Mouse (Mus musculus): Measurements from ENCODE around the gene Mettl11b. TPM values are rescaled to one million over a fixed set of nuclear protein-coding genes. Genes with fewer than 3 reads are reported as not detected.
"Not testable (repeated sequence)": the region's sequence is repeated elsewhere in the genome, so short reads cannot be mapped to it uniquely, and the experiment has no call there.

The Mettl11b gene
- polyA plus RNA-seq (2015; fragmentation: Nextera tagmentation; extraction: Ambion mirVana) = 0.14 TPM in 1 of 2 replicates, not detected in the other

DNA sequence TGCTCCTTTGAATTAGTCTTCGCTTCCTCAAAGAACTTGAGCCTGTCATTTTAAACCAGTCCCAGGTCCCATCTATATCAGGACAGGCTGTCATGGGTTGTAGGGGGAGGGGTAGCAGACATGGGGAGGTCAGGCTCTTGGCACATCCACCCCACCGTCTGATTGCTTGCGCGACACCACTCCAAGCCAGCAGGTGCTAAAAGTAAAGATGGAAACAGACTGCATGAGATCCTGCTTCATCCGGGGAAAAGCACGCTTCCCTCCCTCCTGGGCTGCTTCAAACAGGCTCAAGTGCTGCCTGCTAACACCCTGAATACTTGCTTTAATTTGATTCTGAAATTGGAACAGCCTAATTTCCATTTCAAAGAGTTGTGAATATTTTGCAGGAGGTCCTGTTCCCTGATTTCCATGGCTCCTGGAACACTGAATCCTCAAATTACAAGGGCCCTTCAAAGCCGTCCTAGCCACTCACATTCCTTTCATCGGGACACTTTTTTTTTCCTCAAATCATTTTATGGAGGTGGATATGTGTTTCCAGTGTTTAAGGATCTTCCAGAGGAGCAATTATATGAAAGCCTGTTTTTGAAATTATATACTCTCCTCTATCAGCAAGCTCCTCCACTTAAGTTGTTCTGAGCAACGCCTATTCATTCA is at the start of gene Mettl11b:
Gene Mettl11b, minus strand, starts transcription at position 127 of the 654 bp plus-strand sequence.
- no peak within 1 kb of the TSS for H3K9ac ChIP-seq
- no peaks in the 10 kb centered on the region for H3K9me3 ChIP-seq
- no peaks in the 10 kb centered on the region for H3K36me3 ChIP-seq
- ATAC-seq (ENCODE audit: low FRiP score, low read depth) = 0 out of 2 replicates have a peak, but pooled peaks have one; percentile 48
- H3K27ac ChIP-seq (replicated peaks) = no peak within 1 kb of the TSS
- H3K4me2 ChIP-seq = peak within 1 kb of the TSS; percentile 17
- H3K4me3 ChIP-seq = no peak within 1 kb of the TSS
- no peaks in the 10 kb centered on the region for H3K4me1 ChIP-seq (replicated peaks)
- H3K27me3 ChIP-seq = no peaks in the 10 kb centered on the region
- WGBS = 39% methylated on average over 9 of the region's 9 CpGs

- no peaks in the 10 kb centered on the region for H3K36me3 ChIP-seq
- no peak overlapping the region for H3K4me2 ChIP-seq
- H3K4me3 ChIP-seq = no peak overlapping the region
- ATAC-seq (ENCODE audit: low FRiP score, low read depth) = no peak
- H3K9ac ChIP-seq = no peak overlapping the region
- 92% methylated on average over 10 of the region's 10 CpGs for WGBS
- H3K27ac ChIP-seq (replicated peaks) = no peak overlapping the region
- H3K27me3 ChIP-seq = no peaks in the 10 kb centered on the region
- H3K4me1 ChIP-seq (replicated peaks) = no peaks in the 10 kb centered on the region
- no peaks in the 10 kb centered on the region for H3K9me3 ChIP-seq
Observed at GRCm38 (mm10) chr1:163757462-163758207, 32.6 kb upstream of the Mettl11b start.

DNA sequence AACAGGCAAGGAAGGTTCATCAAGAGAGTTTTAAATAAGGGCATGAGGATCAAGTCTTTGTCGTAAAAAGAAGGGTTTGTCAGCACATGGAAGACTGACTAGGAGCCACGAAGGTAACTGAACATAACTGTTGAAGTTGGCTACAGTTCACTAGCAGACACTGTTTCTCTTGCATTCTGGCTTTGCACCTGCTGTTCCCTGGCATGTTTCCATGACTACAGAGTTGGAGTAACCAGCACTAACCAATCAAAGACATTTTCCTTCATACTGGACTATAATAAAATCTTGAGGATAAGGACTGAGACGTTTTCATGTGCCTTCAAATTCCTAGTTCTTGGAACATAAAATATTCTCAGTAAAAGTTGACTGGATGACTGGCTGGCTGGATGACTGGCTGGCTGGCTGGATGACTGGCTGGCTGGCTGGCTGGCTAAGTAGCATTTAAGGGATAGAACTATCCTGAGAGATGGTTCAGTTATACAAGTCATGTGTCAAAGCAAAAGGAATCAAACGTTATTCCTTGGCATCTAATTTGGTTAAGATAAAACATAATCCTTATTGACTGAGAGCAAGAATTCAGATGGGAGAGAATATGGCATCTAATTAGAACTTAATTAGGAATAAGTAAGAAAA is 26.4 kb upstream of the Mettl11b start:
- Histone ChIP-seq H3K27ac (replicated peaks) (no peak overlapping the region), H3K4me1 (replicated peaks) (no peaks in the 10 kb centered on the region), H3K4me3 (no peak overlapping the region), H3K27me3 (no peaks in the 10 kb centered on the region), H3K4me2 (no peak overlapping the region), H3K9me3 (no peaks in the 10 kb centered on the region), H3K9ac (no peak overlapping the region), H3K36me3 (no peaks in the 10 kb centered on the region)
- no peak for ATAC-seq (ENCODE audit: low FRiP score, low read depth)
- WGBS = 57% methylated on average over 4 of the region's 4 CpGs

DNA sequence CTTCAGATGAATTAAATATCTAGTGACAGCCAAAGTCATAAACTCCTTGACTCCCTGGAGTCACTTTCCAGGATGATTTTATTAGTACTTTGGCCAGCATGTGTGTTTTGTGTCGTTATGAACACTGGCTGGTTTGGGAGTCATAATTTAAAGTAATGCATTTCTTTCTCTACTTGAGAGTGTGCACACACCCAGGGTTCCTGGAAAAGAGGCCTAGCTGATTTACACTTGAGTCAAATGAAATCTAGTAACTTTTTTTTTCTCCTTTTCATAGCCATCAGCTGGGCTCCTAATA is 12.2 kb upstream of the Mettl11b start:
- no peak overlapping the region for H3K4me2 ChIP-seq
- WGBS = 66% methylated on average over 1 of the region's 1 CpGs
- no peaks in the 10 kb centered on the region for H3K4me1 ChIP-seq (replicated peaks)
- no peaks in the 10 kb centered on the region for H3K36me3 ChIP-seq
- H3K9ac ChIP-seq = no peak overlapping the region
- ATAC-seq (ENCODE audit: low FRiP score, low read depth) = no peak
- H3K4me3 ChIP-seq = no peak overlapping the region
- H3K27me3 ChIP-seq = no peaks in the 10 kb centered on the region
- H3K9me3 ChIP-seq = no peaks in the 10 kb centered on the region
- no peak overlapping the region for H3K27ac ChIP-seq (replicated peaks)

- no peak overlapping the region for H3K4me2 ChIP-seq
- H3K4me3 ChIP-seq = no peak overlapping the region
- no peaks in the 10 kb centered on the region for H3K27me3 ChIP-seq
- H3K4me1 ChIP-seq (replicated peaks) = no peaks in the 10 kb centered on the region
- no peak overlapping the region for H3K9ac ChIP-seq
- ATAC-seq (ENCODE audit: low FRiP score, low read depth) = no peak
- no peak overlapping the region for H3K27ac ChIP-seq (replicated peaks)
- H3K9me3 ChIP-seq = no peaks in the 10 kb centered on the region
- no peaks in the 10 kb centered on the region for H3K36me3 ChIP-seq
- WGBS = 79% methylated on average over 10 of the region's 10 CpGs
Observed at GRCm38 (mm10) chr1:163736441-163737238, 11.6 kb upstream of the Mettl11b start.

- H3K36me3 ChIP-seq; ATAC-seq (ENCODE audit: low FRiP score, low read depth); H3K9me3 ChIP-seq; H3K9ac ChIP-seq; H3K4me1 ChIP-seq (replicated peaks); H3K4me2 ChIP-seq; H3K4me3 ChIP-seq; H3K27me3 ChIP-seq; H3K27ac ChIP-seq (replicated peaks): not testable (repeated sequence)
- WGBS = 91% methylated on average over 10 of the region's 10 CpGs
Observed at GRCm38 (mm10) chr1:163731166-163731565, 6.1 kb upstream of the Mettl11b start.

- H3K27ac ChIP-seq (replicated peaks) = no peak overlapping the region
- no peaks in the 10 kb centered on the region for H3K27me3 ChIP-seq
- H3K4me1 ChIP-seq (replicated peaks) = no peaks in the 10 kb centered on the region
- no peaks in the 10 kb centered on the region for H3K36me3 ChIP-seq
- WGBS = 55% methylated on average over 1 of the region's 1 CpGs
- H3K4me2 ChIP-seq = no peak overlapping the region
- ATAC-seq (ENCODE audit: low FRiP score, low read depth) = no peak
- H3K4me3 ChIP-seq = no peak overlapping the region
- H3K9me3 ChIP-seq = no peaks in the 10 kb centered on the region
- H3K9ac ChIP-seq = no peak overlapping the region
Observed at GRCm38 (mm10) chr1:163723913-163724312, 1.1 kb downstream of the Mettl11b start.

GRCm38 (mm10) chr1:163708618-163709017 is 16.4 kb downstream of the Mettl11b start:
- no peak overlapping the region for H3K9ac ChIP-seq
- no peaks in the 10 kb centered on the region for H3K27me3 ChIP-seq
- H3K27ac ChIP-seq (replicated peaks) = no peak overlapping the region
- 66% methylated on average over 2 of the region's 2 CpGs for WGBS
- no peaks in the 10 kb centered on the region for H3K36me3 ChIP-seq
- H3K4me2 ChIP-seq = no peak overlapping the region
- H3K4me3 ChIP-seq = no peak overlapping the region
- no peak for ATAC-seq (ENCODE audit: low FRiP score, low read depth)
- H3K9me3 ChIP-seq = no peaks in the 10 kb centered on the region
- no peaks in the 10 kb centered on the region for H3K4me1 ChIP-seq (replicated peaks)

DNA sequence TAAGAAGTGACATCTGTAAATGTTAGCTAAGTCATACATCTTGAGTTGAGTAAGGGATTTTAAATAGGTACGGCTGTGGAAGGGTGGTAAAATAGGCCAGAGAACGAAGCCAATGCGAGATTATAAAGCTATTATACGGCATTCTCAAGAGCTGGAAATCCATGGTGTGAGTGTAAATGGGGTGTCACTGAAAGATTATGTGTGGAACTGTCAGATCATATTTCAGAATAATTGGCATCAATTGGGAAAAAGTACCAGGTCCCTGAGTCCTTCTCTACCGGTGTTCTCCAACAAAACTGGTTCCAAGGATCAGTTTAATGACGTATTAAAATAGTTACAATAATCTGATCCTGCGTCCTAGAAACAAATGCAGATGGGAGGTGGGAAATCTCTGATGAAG is 24.5 kb downstream of the Mettl11b start:
- Histone ChIP-seq H3K27ac (replicated peaks) (no peak overlapping the region), H3K27me3 (no peaks in the 10 kb centered on the region), H3K9ac (no peak overlapping the region), H3K4me1 (replicated peaks) (no peaks in the 10 kb centered on the region), H3K4me2 (no peak overlapping the region), H3K4me3 (no peak overlapping the region), H3K36me3 (no peaks in the 10 kb centered on the region), H3K9me3 (no peaks in the 10 kb centered on the region)
- no peak for ATAC-seq (ENCODE audit: low FRiP score, low read depth)
- WGBS = 91% methylated on average over 7 of the region's 7 CpGs

- H3K4me3 ChIP-seq = no peak overlapping the region
- no peaks in the 10 kb centered on the region for H3K4me1 ChIP-seq (replicated peaks)
- H3K27me3 ChIP-seq = no peaks in the 10 kb centered on the region
- no peak for ATAC-seq (ENCODE audit: low FRiP score, low read depth)
- no peak overlapping the region for H3K4me2 ChIP-seq
- WGBS = 97% methylated on average over 3 of the region's 3 CpGs
- H3K27ac ChIP-seq (replicated peaks) = no peak overlapping the region
- no peak overlapping the region for H3K9ac ChIP-seq
- no peaks in the 10 kb centered on the region for H3K36me3 ChIP-seq
- H3K9me3 ChIP-seq = no peaks in the 10 kb centered on the region
Observed at GRCm38 (mm10) chr1:163699702-163700101, 25.3 kb downstream of the Mettl11b start.

- WGBS = 86% methylated on average over 3 of the region's 3 CpGs
- H3K9me3 ChIP-seq = no peaks in the 10 kb centered on the region
- H3K27me3 ChIP-seq = no peaks in the 10 kb centered on the region
- H3K27ac ChIP-seq (replicated peaks) = no peak overlapping the region
- no peak overlapping the region for H3K9ac ChIP-seq
- H3K36me3 ChIP-seq = no peaks in the 10 kb centered on the region
- no peaks in the 10 kb centered on the region for H3K4me1 ChIP-seq (replicated peaks)
- no peak overlapping the region for H3K4me2 ChIP-seq
- H3K4me3 ChIP-seq = no peak overlapping the region
- ATAC-seq (ENCODE audit: low FRiP score, low read depth) = no peak
Observed at GRCm38 (mm10) chr1:163691860-163692259, 33.2 kb downstream of the Mettl11b start.

DNA sequence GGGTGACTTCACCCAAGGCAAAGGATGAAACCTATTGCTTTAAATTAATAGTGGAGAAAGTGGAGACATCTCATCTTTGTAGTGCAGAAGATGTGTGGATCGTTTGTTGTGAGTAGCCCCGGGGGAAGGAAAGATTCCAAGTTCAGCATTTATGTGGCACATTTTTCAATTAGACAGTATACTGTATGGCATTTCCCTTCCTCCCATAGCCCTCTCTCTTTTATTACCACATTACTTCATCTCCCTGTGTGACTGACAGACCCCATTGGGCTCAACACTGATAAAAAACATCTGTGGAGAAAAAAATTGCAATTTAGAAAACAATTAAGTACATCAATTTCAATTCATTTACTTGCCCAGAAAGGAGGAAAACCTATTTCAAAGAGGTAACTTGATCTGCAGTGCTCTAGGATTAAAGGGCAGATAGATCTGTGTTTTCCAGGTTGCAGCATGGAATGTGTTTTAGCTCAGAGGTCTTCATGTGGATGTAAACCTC is 42.0 kb downstream of the Mettl11b start:
- H3K27ac ChIP-seq (replicated peaks) = no peak overlapping the region
- H3K36me3 ChIP-seq = no peaks in the 10 kb centered on the region
- H3K27me3 ChIP-seq = no peaks in the 10 kb centered on the region
- H3K4me2 ChIP-seq = no peak overlapping the region
- 67% methylated on average over 2 of the region's 2 CpGs for WGBS
- H3K4me3 ChIP-seq = no peak overlapping the region
- H3K9ac ChIP-seq = no peak overlapping the region
- H3K4me1 ChIP-seq (replicated peaks) = no peaks in the 10 kb centered on the region
- no peaks in the 10 kb centered on the region for H3K9me3 ChIP-seq
- ATAC-seq (ENCODE audit: low FRiP score, low read depth) = no peak

Data from hindbrain, embryonic 15.5 days (tissue).